Mouse (Mus musculus) liver, embryonic 11.5 days (tissue): ENCODE data around the gene Prokr1. TPM values are rescaled to one million over a fixed set of nuclear protein-coding genes. Genes with fewer than 3 reads are reported as not detected.

Source experiments
- ATAC-seq: fragments of 200-750 bp; cut with Nextera tagmentation; replicated peaks from 2 replicates; pipeline ENCODE4 v1.8.0; 2017; ENCODE audit warnings: moderate number of reproducible peaks, mild to moderate bottlenecking, moderate TSS enrichment, moderate library complexity; ENCODE audit not compliant: low FRiP score
- DNase-seq: peaks from one replicate; pipeline ENCODE4 v3.0.0-alpha.2; 2017; ENCODE audit warnings: low spot score
- H3K27ac ChIP-seq: fragments of 300-500 bp; sonication (generic); 2 replicates; pipeline ENCODE4 v1.5.1; 2014; ENCODE audit warnings: mild to moderate bottlenecking, low read depth, low read length, control low read depth
- H3K27me3 ChIP-seq: fragments of 300-500 bp; sonication (generic); replicated peaks from 2 replicates; pipeline ENCODE4 v1.6.1; 2014; ENCODE audit warnings: low read length, mixed read lengths; ENCODE audit not compliant: control insufficient read depth, insufficient read depth
- H3K36me3 ChIP-seq: fragments of 300-500 bp; sonication (generic); 2 replicates; pipeline ENCODE4 v1.6.1; 2014; ENCODE audit warnings: mild to moderate bottlenecking, low read length, moderate library complexity, mixed read lengths; ENCODE audit not compliant: control insufficient read depth, insufficient read depth
- H3K4me1 ChIP-seq: fragments of 300-500 bp; sonication (generic); replicated peaks from 2 replicates; pipeline ENCODE4 v1.6.1; 2014; ENCODE audit warnings: low read length, mixed read lengths; ENCODE audit not compliant: control insufficient read depth, insufficient read depth
- H3K4me2 ChIP-seq: fragments of 300-500 bp; sonication (generic); 2 replicates; pipeline ENCODE4 v1.6.1; 2014; ENCODE audit warnings: mild to moderate bottlenecking, control low read depth, moderate library complexity
- H3K4me3 ChIP-seq: fragments of 300-500 bp; sonication (generic); 2 replicates; pipeline ENCODE4 v1.5.1; 2014; ENCODE audit warnings: low read depth, low read length, control low read depth
- H3K9ac ChIP-seq: fragments of 300-500 bp; sonication (generic); 2 replicates; pipeline ENCODE4 v1.6.1; 2014; ENCODE audit warnings: low read depth, low read length, control low read depth
- H3K9me3 ChIP-seq: fragments of 300-500 bp; sonication (generic); 2 replicates; pipeline ENCODE4 v1.6.1; 2016; ENCODE audit warnings: low read length, inconsistent platforms, mixed read lengths; ENCODE audit not compliant: control insufficient read depth
- WGBS: fragments of 180-500 bp; shearing (Covaris S2); extraction: QIAGEN DNeasy Blood & Tissue Kit; methylation state at CpG from one replicate; pipeline ENCODE4 v1.1.7; 2014; 5-methylcytosine and 5-hydroxymethylcytosine counted together
- polyA plus RNA-seq: library from polyadenylated mRNA; unstranded; fragments of >200 nt; fragmentation: Nextera tagmentation; extraction: Ambion mirVana; gene quantifications from 2 replicates; pipeline ENCODE4 v1.2.1, GENCODE M21; 2014

The Prokr1 gene
- polyA plus RNA-seq, 1 experiment from 2014 or later = 1.8 TPM

DNA sequence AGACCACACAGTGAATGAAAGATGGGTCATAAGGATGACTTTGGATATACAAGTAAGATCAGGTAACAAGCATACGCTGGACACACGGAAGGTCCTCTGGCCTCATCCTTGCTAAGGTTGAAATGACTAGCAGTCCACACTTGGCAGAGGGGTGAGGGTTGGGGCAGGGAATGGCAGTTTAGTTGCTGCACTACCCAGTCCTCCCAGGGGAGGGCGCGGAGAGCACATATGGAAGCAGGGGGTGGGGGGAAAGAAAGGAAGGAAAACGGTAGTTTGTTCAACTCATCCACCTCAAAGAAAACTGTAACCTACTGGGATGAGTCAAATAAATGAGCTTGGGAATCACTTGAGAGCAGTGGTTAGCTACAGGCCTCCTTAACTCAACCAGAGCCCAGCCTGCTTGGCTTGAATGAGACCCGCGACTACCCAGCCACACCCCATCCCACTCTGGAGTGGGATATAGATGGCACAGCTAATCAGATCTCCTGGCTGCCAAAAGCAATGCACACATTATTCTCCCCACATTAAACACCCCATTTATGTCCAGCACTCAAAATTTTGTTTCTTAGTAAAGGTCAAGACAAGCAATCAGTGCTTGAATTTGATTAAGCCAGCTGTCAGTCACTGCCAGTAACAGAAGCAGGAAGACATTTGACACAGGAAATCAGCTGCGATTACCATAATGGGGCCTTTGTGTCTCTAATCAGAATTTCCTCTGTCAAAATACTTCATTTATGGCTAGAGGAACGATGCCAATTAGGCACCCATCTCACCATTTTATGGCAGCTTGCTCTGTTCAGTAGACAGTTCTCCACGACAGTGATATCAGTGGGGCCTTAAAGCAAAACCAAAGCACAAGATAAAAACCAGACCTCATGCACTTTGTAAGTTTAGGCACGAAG, 24.5 kb upstream of the Prokr1 start:
- no peaks in the 10 kb centered on the region; the same call in 1 of the 2 replicates for H3K27me3 ChIP-seq
- 0 out of 2 replicates have a peak, but pooled peaks cover 2% of the 10 kb centered on the region for H3K4me1 ChIP-seq
- no peak for ATAC-seq
- H3K4me2 ChIP-seq = no peak overlapping the region
- H3K4me3 ChIP-seq = no peak overlapping the region
- H3K9ac ChIP-seq = no peak overlapping the region
- H3K27ac ChIP-seq = no peak overlapping the region
- no peaks in the 10 kb centered on the region for H3K9me3 ChIP-seq
- WGBS = 51% methylated on average over 11 of the region's 11 CpGs
- DNase-seq = no peak
- no peaks in the 10 kb centered on the region for H3K36me3 ChIP-seq

DNA sequence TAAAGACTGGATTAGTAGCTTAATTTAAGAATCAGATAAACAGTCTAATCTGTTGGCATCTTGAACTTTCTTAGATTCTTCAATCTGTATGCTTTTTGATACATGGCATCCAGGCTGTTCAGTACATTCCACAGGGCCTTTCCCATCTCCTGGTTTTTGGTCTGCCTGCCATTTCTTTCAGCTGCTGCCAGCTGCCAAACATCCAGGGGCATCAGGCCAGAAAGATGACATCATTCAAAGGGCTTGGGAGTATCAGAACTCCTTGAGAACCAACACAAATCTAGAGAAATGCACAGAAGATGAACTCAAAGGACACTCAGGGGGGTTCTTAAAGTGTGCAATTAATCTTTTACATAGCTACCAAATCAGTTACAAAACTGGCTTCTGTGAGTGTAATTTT, 9.3 kb upstream of the Prokr1 start:
- Histone ChIP-seq H3K4me2 (no peak overlapping the region), H3K4me3 (no peak overlapping the region), H3K4me1 (no peaks in the 10 kb centered on the region), H3K9me3 (no peaks in the 10 kb centered on the region), H3K36me3 (no peaks in the 10 kb centered on the region), H3K27me3 (no peaks in the 10 kb centered on the region; the same call in 1 of the 2 replicates), H3K9ac (no peak overlapping the region), H3K27ac (no peak overlapping the region)
- ATAC-seq (no peak), DNase-seq (no peak)

DNA sequence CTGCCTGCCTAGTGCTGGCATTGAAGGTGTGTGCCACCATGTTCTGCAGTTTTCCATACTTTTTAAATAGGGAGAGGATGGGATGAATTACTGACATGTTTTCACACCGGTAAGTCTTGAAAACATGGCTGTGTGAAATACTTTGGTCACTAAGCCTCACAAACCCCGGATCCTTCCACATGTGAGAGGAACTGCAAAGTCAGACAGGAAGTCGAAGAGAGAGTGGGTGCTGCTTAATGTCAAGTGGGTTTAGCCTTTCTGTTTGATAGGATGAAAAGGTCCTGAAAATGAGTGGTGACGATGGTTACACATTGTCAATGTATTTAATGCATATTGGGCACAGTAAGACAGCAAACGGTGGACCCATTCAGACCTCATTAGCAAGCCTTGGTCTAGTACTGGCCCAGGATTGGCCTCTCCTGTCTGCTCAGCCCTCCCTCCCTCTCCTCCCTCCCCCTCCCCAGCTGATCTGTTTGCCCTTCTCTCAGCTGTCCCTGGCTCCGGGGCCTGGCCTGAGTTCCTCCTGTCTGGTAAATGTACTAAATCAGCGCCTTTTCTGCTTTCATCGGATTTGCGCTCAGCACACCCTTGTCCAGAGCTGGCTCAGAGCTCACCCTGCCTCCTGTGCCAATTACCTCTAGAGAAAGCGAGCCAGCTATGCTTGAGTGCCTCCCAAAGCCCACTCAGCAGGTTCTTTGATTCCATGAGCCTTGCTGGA, 6.7 kb upstream of the Prokr1 start:
- 57% methylated on average over 10 of the region's 10 CpGs for WGBS
- DNase-seq (no peak), ATAC-seq (no peak)
- Histone ChIP-seq H3K4me1 (no peaks in the 10 kb centered on the region), H3K27me3 (no peaks in the 10 kb centered on the region; the same call in 1 of the 2 replicates), H3K9ac (no peak overlapping the region), H3K36me3 (no peaks in the 10 kb centered on the region), H3K27ac (no peak overlapping the region), H3K4me3 (no peak overlapping the region), H3K9me3 (no peaks in the 10 kb centered on the region), H3K4me2 (no peak overlapping the region)

DNA sequence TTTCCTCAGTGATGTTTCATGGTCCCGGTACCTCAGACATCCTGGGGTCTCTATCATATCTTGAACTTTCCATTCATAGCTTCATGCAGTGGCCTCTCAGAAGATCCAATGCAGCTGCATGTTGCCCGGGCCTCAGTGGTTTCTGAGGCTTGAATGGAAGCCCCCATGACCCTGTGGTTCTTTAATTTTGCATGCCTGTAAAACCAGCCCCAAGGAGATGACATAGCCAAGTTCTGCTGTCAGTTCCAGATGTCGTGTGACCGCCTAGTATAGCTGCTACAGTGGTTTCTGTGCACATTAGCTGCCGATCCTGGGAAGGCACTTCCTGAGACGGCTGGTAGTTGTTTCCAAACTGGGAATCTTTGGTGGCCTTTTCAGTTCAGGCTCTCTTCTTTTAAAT, 3.6 kb upstream of the Prokr1 start:
- no peaks in the 10 kb centered on the region for H3K36me3 ChIP-seq
- H3K4me1 ChIP-seq = peaks cover 15% of the 10 kb centered on the region
- no peak overlapping the region for H3K4me2 ChIP-seq
- no peak overlapping the region for H3K9ac ChIP-seq
- H3K27ac ChIP-seq = no peak overlapping the region
- ATAC-seq (no peak), DNase-seq (no peak)
- no peak overlapping the region for H3K4me3 ChIP-seq
- peaks cover 6% of the 10 kb centered on the region for H3K27me3 ChIP-seq
- 71% methylated on average over 6 of the region's 6 CpGs for WGBS
- H3K9me3 ChIP-seq = no peaks in the 10 kb centered on the region

DNA sequence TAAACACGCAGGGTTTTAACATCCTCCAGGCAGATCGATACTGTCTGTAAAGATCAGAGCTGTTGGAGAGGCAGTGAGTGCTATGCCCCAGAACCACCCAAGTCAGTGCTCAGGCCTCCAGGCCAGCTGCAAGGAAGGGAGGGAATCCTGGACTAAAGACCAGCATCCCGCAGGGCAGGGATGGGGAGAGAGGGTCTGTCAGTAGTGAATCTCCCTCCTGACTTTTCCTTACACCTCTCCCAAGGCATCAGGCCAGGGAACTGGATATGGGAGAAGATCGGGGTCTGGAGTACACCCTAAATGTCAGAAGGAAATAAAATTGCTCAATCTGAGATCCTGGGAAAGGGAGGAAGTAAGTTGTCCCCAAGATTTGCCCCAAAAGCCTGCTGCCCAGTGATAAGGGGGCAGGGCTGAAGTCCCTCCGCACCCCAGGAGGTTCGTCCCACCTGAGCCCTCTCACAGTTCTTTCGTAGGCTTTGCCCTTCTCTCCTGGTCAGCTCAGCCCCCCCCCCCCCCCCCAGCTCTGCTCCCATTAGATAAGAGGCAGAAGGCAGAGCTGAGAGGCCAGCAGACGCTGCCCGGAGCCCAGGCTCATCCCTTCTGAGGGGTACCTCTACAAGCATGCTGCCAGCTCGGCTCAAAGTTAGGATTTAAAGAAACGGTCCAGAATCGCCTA, 687 bp downstream of the Prokr1 start:
- Histone ChIP-seq H3K4me2 (peak overlapping the region; percentile 95), H3K27ac (peak overlapping the region; percentile 50), H3K9me3 (no peaks in the 10 kb centered on the region), H3K9ac (peak overlapping the region; percentile 60), H3K27me3 (peaks cover 26% of the 10 kb centered on the region), H3K4me3 (peak overlapping the region; percentile 60), H3K4me1 (peaks cover 24% of the 10 kb centered on the region), H3K36me3 (peaks cover 3% of the 10 kb centered on the region; the same call in 1 of the 2 replicates)
- DNase-seq (no peak), ATAC-seq (peak; percentile 72)
- 12% methylated on average over 12 of the region's 12 CpGs for WGBS

DNA sequence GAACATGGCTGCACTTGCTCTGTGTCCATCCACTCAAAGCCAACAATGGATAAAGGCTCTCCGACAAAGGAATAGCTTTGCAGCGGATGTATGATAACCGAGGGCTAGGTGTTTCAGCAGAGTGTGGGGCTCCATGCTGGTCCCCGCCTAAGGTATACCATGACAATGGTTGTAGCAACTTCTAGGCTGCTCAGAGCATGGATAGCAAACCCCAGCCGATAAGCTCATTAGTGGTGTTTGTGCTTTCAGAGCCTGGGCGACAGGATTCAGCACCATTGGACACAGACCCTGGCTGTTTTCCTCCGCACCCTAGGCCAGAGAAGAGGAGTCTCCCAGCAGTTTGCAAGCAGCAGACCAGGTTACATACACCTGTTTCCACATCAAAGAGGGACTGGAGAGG, 6.6 kb downstream of the Prokr1 start:
- Histone ChIP-seq H3K4me3 (no peak overlapping the region), H3K27ac (peak overlapping the region; percentile 49), H3K4me1 (peaks cover 26% of the 10 kb centered on the region), H3K4me2 (no peak overlapping the region), H3K9me3 (no peaks in the 10 kb centered on the region), H3K27me3 (peaks cover 19% of the 10 kb centered on the region), H3K9ac (no peak overlapping the region), H3K36me3 (peaks cover 3% of the 10 kb centered on the region; the same call in 1 of the 2 replicates)
- no peak for ATAC-seq
- 82% methylated on average over 7 of the region's 7 CpGs for WGBS
- DNase-seq = no peak

DNA sequence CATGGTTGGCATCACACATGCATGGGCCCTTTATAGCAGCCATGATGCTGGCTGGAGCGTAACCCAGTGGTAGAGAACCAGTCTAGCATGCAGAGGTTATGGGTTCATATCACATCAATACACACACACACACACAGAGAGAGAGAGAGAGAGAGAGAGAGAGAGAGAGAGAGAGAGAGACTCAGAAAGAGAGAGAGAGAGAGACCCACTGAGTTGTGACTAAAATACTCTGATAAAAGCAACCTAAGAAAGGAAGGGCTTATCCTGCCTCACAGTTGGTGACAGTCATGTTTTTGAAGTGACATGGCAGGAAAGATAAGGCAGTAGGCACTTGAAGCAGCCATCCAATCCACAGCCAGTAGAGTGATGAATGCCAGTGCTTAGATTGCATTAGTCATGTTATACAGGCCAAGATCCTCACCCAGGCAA, 7.3 kb downstream of the Prokr1 start:
- Histone ChIP-seq H3K4me1 (peaks cover 26% of the 10 kb centered on the region), H3K4me2 (peak overlapping the region; percentile 23), H3K9ac (no peak overlapping the region), H3K9me3 (no peaks in the 10 kb centered on the region), H3K4me3 (no peak overlapping the region), H3K27me3 (peaks cover 14% of the 10 kb centered on the region), H3K36me3 (peaks cover under 1% of the 10 kb centered on the region; the same call in 1 of the 2 replicates), H3K27ac (peak overlapping the region; percentile 41; the same call in 1 of the 2 replicates)
- 69% methylated on average over 1 of the region's 1 CpGs for WGBS
- DNase-seq = no peak
- peak; percentile 96 for ATAC-seq

DNA sequence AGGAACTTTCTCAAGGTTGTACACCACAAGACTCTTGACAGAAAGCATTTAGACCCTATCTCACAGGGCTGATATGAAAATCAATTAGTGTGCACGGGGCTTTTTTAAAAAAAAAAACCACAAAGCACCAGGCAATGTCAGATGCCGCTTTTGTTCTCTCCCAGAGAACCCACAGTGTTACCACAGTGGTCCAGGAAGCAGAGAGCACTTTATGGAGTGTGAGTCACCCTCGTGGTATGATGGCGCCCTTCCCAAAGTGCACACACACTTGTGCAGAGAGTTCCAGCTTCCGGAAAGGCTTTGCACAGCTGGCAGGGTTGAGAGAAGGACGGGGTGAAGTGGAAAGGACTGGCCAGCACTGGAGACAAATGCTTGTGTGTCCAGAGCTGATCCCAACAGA, 8.1 kb downstream of the Prokr1 start:
- Histone ChIP-seq H3K27me3 (peaks cover 10% of the 10 kb centered on the region), H3K9me3 (no peaks in the 10 kb centered on the region), H3K4me3 (no peak overlapping the region), H3K36me3 (no peaks in the 10 kb centered on the region), H3K4me2 (peak overlapping the region; percentile 23), H3K27ac (peak overlapping the region; percentile 41; the same call in 1 of the 2 replicates), H3K9ac (no peak overlapping the region), H3K4me1 (peaks cover 26% of the 10 kb centered on the region)
- 42% methylated on average over 6 of the region's 6 CpGs for WGBS
- DNase-seq (no peak), ATAC-seq (no peak)
